Mouse (Mus musculus): ENCODE results near the gene Fads2. TPM values are rescaled to one million over a fixed set of nuclear protein-coding genes. Genes with fewer than 3 reads are reported as not detected.

Gene Fads2
- polyA plus RNA-seq, 1 experiment = 157 TPM

GRCm38 (mm10) chr19:10022414-10023303 is 78.9 kb downstream of the Fads2 start:
- H3K36me3 ChIP-seq (ENCODE audit: control insufficient read depth, insufficient read depth) = no peaks in the 10 kb centered on the region
- H3K79me2 ChIP-seq (ENCODE audit: control insufficient read depth, insufficient read depth) = no peaks in the 10 kb centered on the region
- no peak overlapping the region for H3K4me3 ChIP-seq
- no peaks in the 10 kb centered on the region for H3K27me3 ChIP-seq (ENCODE audit: control insufficient read depth, insufficient read depth, insufficient read length)
- H3K4me2 ChIP-seq (ENCODE audit: low read depth) = no peak overlapping the region
- H3ac ChIP-seq (ENCODE audit: control insufficient read depth, insufficient read length) = no peak overlapping the region
- no peak for TF ChIP-seq POLR2A (IDR thresholded peaks at IDR 0.05; ENCODE audit: insufficient read length, low read depth)
- no peak for TF ChIP-seq MYOD1 (IDR thresholded peaks at IDR 0.05; ENCODE audit: control insufficient read depth in 1 of 3, insufficient read length in 2 of 3, low read depth in 2 of 3)
- TF ChIP-seq MAX (IDR thresholded peaks at IDR 0.05; ENCODE audit: low read depth) = no peak
- no peak for TF ChIP-seq TCF3 (IDR thresholded peaks at IDR 0.05; ENCODE audit: insufficient read length, low read depth)

GRCm38 (mm10) chr19:10021981-10022380 is 79.6 kb downstream of the Fads2 start:
- H3K4me2 ChIP-seq (ENCODE audit: low read depth) = no peak overlapping the region
- H3ac ChIP-seq (ENCODE audit: control insufficient read depth, insufficient read length) = no peak overlapping the region
- no peak overlapping the region for H3K4me3 ChIP-seq
- H3K79me2 ChIP-seq (ENCODE audit: control insufficient read depth, insufficient read depth) = no peaks in the 10 kb centered on the region
- no peaks in the 10 kb centered on the region for H3K36me3 ChIP-seq (ENCODE audit: control insufficient read depth, insufficient read depth)
- TF ChIP-seq MYOD1 (IDR thresholded peaks at IDR 0.05; ENCODE audit: control insufficient read depth in 1 of 3, insufficient read length in 2 of 3, low read depth in 2 of 3) = peak in 2 of 3 experiments; percentile 39 to 50
- TF ChIP-seq REST (IDR thresholded peaks at IDR 0.05; ENCODE audit: insufficient read depth, insufficient read length) = no peak
- TF ChIP-seq CEBPB (IDR thresholded peaks at IDR 0.05; ENCODE audit: insufficient read depth, poor library complexity, severe bottlenecking) = no peak
- no peak for TF ChIP-seq POLR2AphosphoS2 (IDR thresholded peaks at IDR 0.05; ENCODE audit: insufficient read length, low read depth)
- H3K27me3 ChIP-seq (ENCODE audit: control insufficient read depth, insufficient read depth, insufficient read length) = no peaks in the 10 kb centered on the region

- TF ChIP-seq MAX (IDR thresholded peaks at IDR 0.05; ENCODE audit: low read depth) (no peak), SRF (IDR thresholded peaks at IDR 0.05; ENCODE audit: control insufficient read depth, insufficient read length, low read depth) (no peak), TCF3 (IDR thresholded peaks at IDR 0.05; ENCODE audit: insufficient read length, low read depth) (no peak), E2F4 (IDR thresholded peaks at IDR 0.05; ENCODE audit: insufficient read depth) (no peak), POLR2A (IDR thresholded peaks at IDR 0.05; ENCODE audit: insufficient read length, low read depth) (no peak), CEBPB (IDR thresholded peaks at IDR 0.05; ENCODE audit: insufficient read depth, poor library complexity, severe bottlenecking) (no peak), POLR2AphosphoS2 (IDR thresholded peaks at IDR 0.05; ENCODE audit: insufficient read length, low read depth) (no peak), REST (IDR thresholded peaks at IDR 0.05; ENCODE audit: insufficient read depth, insufficient read length) (no peak), MYOD1 (IDR thresholded peaks at IDR 0.05; ENCODE audit: control insufficient read depth in 1 of 3, insufficient read length in 2 of 3, low read depth in 2 of 3) (no peak), USF1 (IDR thresholded peaks at IDR 0.05; ENCODE audit: low read depth) (no peak)
- Histone ChIP-seq H3K4me3 (peak overlapping the region; percentile 20), H3K79me2 (ENCODE audit: control insufficient read depth, insufficient read depth) (no peaks in the 10 kb centered on the region), H3K4me2 (ENCODE audit: low read depth) (peak overlapping the region; percentile 98), H3ac (ENCODE audit: control insufficient read depth, insufficient read length) (no peak overlapping the region), H3K36me3 (ENCODE audit: control insufficient read depth, insufficient read depth) (no peaks in the 10 kb centered on the region), H3K27me3 (ENCODE audit: control insufficient read depth, insufficient read depth, insufficient read length) (no peaks in the 10 kb centered on the region)
These were observed 82.3 kb downstream of the Fads2 start for GRCm38 (mm10) chr19:10019214-10019760.

GRCm38 (mm10) chr19:10018527-10018818 is 83.1 kb downstream of the Fads2 start:
- H3K4me3 ChIP-seq = peak overlapping the region; percentile 20
- H3K4me2 ChIP-seq (ENCODE audit: low read depth) = peak overlapping the region; percentile 98
- peak overlapping the region; percentile 3 for H3ac ChIP-seq (ENCODE audit: control insufficient read depth, insufficient read length)
- TF ChIP-seq E2F4 (IDR thresholded peaks at IDR 0.05; ENCODE audit: insufficient read depth) (no peak), TCF3 (IDR thresholded peaks at IDR 0.05; ENCODE audit: insufficient read length, low read depth) (no peak), MYOD1 (IDR thresholded peaks at IDR 0.05; ENCODE audit: control insufficient read depth in 1 of 3, insufficient read length in 2 of 3, low read depth in 2 of 3) (no peak), CEBPB (IDR thresholded peaks at IDR 0.05; ENCODE audit: insufficient read depth, poor library complexity, severe bottlenecking) (no peak), MAX (IDR thresholded peaks at IDR 0.05; ENCODE audit: low read depth) (no peak), TCF12 (IDR thresholded peaks at IDR 0.05; ENCODE audit: insufficient read depth, poor library complexity, severe bottlenecking) (no peak), MYOG (IDR thresholded peaks at IDR 0.05; ENCODE audit: control insufficient read depth in 1 of 3, insufficient read depth in 1 of 3, insufficient read length in 2 of 3, low read depth in 2 of 3) (no peak), SRF (IDR thresholded peaks at IDR 0.05; ENCODE audit: control insufficient read depth, insufficient read length, low read depth) (no peak), POLR2A (IDR thresholded peaks at IDR 0.05; ENCODE audit: insufficient read length, low read depth) (no peak), REST (IDR thresholded peaks at IDR 0.05; ENCODE audit: insufficient read depth, insufficient read length) (no peak), POLR2AphosphoS2 (IDR thresholded peaks at IDR 0.05; ENCODE audit: insufficient read length, low read depth) (no peak), USF1 (IDR thresholded peaks at IDR 0.05; ENCODE audit: low read depth) (no peak)
- H3K36me3 ChIP-seq (ENCODE audit: control insufficient read depth, insufficient read depth) = no peaks in the 10 kb centered on the region
- H3K79me2 ChIP-seq (ENCODE audit: control insufficient read depth, insufficient read depth) = no peaks in the 10 kb centered on the region
- H3K27me3 ChIP-seq (ENCODE audit: control insufficient read depth, insufficient read depth, insufficient read length) = no peaks in the 10 kb centered on the region
